Mouse (Mus musculus) brain, embryonic 14.5 days (tissue): ENCODE data around the gene Smim12.

Source experiments
- CTCF ChIP-seq: fragments of 200-500 bp; IDR thresholded peaks from 2 replicates; pipeline ENCODE4 v1.5.1; 2012; ENCODE audit warnings: inconsistent platforms, mild to moderate bottlenecking, moderate library complexity, borderline replicate concordance; ENCODE audit not compliant: insufficient read depth, insufficient read length; ENCODE audit errors: extremely low read depth
- POLR2A ChIP-seq: fragments of 200-500 bp; IDR thresholded peaks from 2 replicates; pipeline ENCODE4 v1.6.1; 2012; ENCODE audit warnings: mild to moderate bottlenecking, inconsistent platforms, borderline replicate concordance; ENCODE audit not compliant: poor library complexity, insufficient read depth, insufficient read length, severe bottlenecking; ENCODE audit errors: extremely low read depth

GRCm38 (mm10) chr4:127194477-127195269 lies 48.9 kb upstream of the Smim12 start:
- no peak for TF ChIP-seq CTCF
- TF ChIP-seq POLR2A, result no peak
